Mouse (Mus musculus): Measurements from ENCODE around the gene Fbln5. TPM values are rescaled to one million over a fixed set of nuclear protein-coding genes. Genes with fewer than 3 reads are reported as not detected.

Fbln5 gene
- total RNA-seq, 2 experiments from 2014 or later: 48.6 to 55.0 TPM

DNA sequence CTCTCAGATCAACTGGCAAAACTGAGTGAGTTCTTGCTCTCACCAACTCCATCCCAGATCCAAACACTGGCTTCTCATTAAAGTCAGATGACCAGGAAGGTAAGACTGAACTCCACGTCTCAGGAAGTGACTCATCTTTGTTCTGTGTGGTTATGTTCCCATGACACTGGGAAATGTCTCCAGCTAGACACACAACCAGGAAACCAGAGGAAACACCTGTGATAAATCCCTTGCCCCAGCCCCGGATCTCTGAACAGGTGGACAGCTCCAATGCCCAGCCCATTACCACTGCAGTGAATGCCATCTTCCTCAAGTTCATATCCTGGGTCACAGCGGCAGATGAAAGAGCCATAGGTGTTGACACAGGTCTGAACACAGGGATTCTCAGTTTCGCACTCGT, 54.0 kb downstream of the Fbln5 start:
- no peak for DNase-seq (ENCODE audit: low spot score in 2 of 2)

DNA sequence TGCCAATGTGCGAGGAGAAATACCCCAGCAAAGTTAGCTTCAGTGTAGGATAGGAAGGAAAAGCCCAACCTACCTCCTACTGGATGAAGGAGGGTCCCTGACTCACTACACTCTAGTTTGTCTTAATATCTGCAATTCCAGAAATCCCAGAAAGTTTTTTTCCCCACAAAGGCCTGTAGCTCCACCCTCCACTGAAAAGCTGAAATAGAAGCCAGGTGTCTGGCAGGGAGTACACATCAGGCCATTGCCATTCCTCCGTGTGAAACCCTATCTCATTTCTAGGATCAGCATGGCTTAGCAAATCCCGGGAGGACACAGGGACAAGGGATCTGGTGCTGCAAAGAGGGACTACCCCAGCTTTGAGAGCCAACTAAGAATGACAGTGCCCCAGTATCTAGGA, 55.8 kb downstream of the Fbln5 start:
- DNase-seq (ENCODE audit: low spot score in 2 of 2): no peak

DNA sequence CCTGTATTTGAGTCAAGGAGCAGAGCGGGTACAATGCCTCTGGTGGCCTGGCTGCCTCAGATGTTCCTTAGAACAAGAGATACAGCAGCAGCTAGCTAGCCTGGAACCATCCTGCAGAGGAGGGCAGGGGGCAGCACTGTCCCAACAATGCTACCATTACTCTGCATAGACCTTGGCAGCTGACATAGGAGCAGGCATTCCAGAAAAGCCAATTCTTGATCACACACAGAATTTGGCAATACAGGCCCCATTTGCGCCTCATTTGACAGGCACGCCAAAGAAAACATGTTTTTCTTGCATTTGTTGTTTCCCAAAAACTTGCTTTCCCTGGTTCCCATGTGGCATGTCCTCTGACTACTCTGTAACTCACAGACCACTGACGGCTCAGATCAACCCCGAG, 56.8 kb downstream of the Fbln5 start:
- peak in 1 of 2 experiments; percentile 24 for DNase-seq (ENCODE audit: low spot score in 2 of 2)

DNA sequence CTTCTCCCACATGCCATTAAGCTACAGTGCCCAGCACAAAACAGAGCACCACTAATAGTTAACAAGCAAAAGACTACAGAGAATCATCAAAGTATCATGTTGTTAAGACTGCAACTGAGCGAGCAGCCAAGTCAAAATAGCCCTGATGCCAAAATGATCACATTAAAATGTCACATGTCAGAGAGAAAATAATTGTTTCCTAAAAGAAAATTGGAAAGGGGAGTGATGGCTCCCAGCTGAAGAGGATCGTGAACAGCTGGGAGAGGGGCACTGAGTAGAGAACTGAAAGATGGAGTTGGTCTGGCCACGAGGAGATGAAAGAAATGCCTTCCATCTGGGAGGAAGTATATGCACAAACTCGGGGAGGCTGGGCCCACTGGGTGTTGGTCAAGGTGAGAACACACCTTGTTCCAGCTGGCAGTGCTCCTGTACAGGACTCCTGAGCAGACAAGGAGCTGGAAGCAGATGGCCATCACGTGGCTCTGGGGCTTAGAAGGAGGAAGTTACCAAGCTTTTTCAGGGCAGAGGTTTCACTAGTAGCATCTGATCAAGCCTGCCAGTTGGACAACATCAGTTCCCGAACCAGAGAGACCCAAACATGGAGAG, 59.3 kb downstream of the Fbln5 start:
- DNase-seq (ENCODE audit: low spot score in 2 of 2): no peak

DNA sequence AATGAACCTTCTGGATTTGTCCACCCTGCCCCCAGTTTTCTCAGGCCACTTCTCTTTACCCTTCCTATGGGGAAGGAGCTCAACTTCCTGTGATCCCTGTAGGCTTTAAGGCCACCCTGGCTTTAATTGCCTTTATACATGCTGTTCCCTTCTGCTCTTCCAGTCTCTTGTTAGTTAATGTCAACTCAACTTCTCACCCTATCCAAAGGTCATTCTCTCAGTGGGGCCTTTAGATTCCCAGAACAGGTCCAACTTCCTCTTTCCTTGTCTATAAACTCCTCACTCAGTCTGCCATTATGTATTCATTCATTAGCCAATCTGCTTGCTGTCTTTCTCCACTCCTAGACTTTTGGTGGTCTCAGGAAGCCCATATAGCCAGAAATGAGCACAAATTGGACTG, 60.2 kb downstream of the Fbln5 start:
- no peak for DNase-seq (ENCODE audit: low spot score in 2 of 2)

DNA sequence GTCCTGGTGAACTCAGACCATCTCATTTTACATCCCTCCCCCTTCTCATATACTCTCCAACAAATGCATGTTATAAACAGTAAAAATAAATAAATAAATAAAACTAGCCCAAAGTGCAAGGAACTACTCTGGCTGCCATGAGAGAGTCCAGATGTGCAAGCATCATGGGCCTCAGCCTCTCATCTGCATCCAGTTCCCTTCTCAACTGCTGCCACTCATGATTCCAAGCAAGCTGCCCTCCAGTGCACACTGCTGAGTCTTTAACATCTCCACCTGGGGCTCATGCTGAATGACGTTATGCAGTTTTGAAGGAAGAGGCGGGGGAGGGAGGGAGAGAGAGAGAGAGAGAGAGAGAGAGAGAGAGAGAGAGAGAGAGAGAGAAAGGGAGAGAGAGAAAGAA, 76.5 kb downstream of the Fbln5 start:
- no peak for DNase-seq (ENCODE audit: low spot score in 2 of 2)

DNA sequence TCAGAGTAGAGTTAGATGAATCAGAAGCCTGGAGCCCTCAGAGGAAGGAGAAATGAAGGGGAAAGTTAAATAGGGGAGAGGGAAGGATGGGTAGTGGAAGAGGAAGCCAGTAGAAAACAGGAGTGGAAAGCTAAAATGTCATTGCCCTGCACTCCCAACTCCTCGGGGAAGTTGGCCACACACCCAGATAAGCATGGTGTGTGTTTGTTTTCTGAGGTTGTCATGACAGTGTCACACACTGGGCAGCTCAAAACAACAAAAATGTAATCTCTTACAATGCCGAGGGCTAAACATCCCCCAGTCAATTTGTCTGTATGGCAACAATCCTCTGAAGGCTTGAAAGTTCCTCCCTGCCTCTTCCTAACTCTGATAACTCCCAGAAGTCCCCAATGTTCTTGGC, 78.4 kb downstream of the Fbln5 start:
- DNase-seq (ENCODE audit: low spot score in 2 of 2): no peak

DNA sequence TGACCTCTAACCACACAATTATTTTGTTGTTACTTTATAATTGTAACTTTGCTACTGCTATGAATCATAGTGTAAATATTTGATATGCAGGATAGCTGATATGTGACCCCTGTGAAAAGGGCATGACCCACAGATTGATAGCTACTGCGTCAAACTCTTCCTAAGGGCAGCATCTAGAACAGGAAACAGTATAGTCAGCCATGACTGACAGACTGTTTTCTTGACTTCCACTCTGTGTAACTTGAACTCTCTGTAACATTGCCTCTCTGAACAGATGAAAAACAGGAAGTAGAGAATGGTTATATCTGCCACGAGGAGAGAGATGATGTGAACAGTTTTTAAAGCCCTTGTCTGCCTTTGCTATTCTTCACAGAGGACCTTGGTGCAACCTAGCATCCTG, 78.8 kb downstream of the Fbln5 start:
- DNase-seq (ENCODE audit: low spot score in 2 of 2): no peak

DNA sequence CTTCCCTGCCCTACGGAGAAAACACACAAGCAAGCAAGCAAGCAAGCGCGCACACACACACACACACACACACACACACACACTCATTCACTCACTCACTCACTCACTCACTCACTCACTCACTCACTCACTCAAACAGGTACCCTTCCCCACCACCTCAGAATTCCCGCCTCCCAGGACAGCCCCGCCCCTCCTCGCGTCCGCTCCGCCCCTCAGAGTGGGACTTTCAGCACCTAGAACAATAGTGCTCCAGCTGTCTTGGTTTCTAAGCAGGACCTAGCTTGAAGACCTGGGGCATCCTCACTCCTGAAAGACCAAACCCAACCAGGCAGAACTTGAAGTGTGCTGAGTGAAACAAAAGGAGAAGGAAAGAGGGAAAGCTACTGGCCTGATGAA, 100.1 kb downstream of the Fbln5 start:
- peak in 1 of 2 experiments; percentile 23 for DNase-seq (ENCODE audit: low spot score in 2 of 2)

DNA sequence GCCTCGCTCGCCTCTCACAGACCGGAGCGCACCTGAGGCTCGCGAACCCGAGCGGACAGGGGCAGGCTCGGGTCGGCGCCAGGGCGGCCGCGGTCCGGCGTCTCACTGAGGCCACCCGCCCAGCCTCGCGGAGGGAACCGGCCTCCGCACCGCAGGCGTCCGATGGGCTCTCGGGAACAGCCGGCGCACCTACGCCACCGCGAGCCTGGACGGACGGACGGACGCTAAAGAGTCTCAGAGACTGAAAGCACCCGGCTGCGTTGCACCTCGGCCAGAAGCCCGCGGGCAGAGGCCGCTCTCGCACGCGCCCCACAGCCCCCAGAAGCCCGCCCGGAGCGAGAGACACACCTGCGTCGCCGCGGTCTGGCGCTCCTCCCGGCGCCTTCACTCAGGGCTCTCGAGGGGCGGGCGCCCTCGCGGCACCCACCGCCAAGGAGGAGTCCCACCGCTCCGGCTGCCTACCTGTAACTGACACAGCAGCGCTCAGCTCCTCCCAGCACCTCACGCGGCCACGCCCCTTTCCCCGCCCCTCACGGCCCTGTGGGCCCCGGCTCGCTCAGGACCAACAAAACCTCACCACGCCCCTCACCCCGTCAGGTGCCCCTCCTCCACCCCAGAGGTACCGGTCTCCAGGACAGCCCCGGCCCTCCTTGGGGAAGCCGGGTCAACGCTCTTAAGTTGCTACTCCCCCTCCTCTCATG, 100.7 kb downstream of the Fbln5 start, which contains the start of gene Tc2n:
Tc2n (minus strand) TSS at position 470 of the 701 bp plus-strand sequence.
- peak; percentile 64 to 69 for DNase-seq (ENCODE audit: low spot score in 2 of 2)

DNA sequence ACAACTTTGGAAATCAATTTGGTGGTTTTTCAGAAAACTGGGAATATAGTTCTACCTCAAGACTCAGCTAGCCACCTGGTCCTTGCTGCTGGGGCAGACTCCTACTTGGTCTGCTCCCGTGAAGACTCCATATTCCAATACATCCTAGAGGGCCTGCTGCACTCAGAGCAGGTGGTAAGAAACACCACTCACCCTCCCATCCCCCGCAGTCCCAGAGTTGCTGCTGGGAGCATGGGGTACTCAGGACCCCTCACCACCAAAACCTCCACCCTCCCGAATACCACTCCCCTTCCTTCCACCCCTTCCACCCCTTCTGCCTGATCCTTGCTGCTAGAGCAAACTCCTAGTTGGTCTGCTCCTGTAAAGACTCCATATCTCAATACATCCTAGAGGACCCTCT, 119.7 kb downstream of the Fbln5 start:
- no peak for DNase-seq (ENCODE audit: low spot score in 2 of 2)

Other genes with a start within 250 kb of the Fbln5 start
- 1 to 10 TPM in 1 of 2 experiments, under 1 TPM in 1; 0.96 to 1.0 TPM for gene Tc2n, start 100.5 kb downstream of the Fbln5 start, total RNA-seq (2021)
- 10 to 100 TPM; 34.2 to 39.5 TPM for gene Trip11, start 94.2 kb upstream of the Fbln5 start, total RNA-seq (2021)
- 10 to 100 TPM; 15.1 to 18.4 TPM for gene Atxn3, start 139.2 kb upstream of the Fbln5 start, total RNA-seq (2021)
- gene Cpsf2, start 156.9 kb upstream of the Fbln5 start, total RNA-seq (2021): 10 to 100 TPM; 25.3 to 36.3 TPM

All from adrenal gland, adult 18-20 months (tissue).